Mouse (Mus musculus) spleen, postnatal 4 days (tissue): ENCODE measurements around the gene Yif1b.
A peak's percentile ranks its signal among the peaks of the same experiment; 100 is the strongest.

Experiments used
- DNase-seq, 2 experiments: peaks; one replicate each; pipeline ENCODE4 v3.0.0; 2022; ENCODE audit warnings: low spot score in 2 of 2

Gene Yif1b

GRCm38 (mm10) chr7:29244732-29245416 lies 6.7 kb downstream of the Yif1b start:
- peak; percentile 37 to 76 for DNase-seq

- DNase-seq, result no peak
Measured at GRCm38 (mm10) chr7:29246015-29246414, 7.9 kb downstream of the Yif1b start.

DNA sequence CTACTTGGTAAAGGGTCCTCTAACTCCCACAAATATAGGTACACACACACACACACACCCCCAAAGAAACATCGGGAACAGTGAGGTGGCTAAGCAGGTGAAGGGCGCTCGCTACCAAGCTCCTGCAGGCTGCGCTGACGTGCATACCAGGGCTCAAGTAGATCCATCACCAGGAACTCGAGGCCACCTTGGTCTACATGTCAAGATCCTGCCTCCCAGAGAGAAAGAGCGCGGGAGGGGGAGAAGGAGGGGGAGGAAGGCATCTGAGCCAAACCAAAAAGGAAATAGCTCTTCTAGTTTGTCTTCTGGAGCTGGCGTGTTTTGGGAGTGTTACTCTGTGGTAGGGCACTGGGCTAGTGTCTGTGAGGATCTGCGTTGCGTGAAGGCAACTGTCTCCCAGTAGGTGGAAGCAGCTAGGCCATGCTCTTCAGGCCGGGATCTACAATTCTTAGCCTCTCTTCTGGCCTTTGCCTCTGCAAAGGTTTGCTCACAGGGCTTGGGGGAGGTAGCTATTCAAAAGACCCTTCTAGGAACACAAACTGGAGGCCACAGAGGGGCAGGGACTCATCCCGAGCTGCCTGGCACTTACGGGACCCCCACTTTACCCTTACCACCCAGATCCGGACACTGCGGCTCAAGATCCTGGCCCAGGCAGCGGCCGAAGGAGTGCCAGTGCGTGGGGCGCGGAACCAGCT lies 8.6 kb downstream of the Yif1b start:
- peak in 1 of 2 experiments; percentile 55 for DNase-seq

GRCm38 (mm10) chr7:29247314-29247700 lies 9.2 kb downstream of the Yif1b start:
- DNase-seq, result peak; percentile 82 to 96

- DNase-seq, result no peak
Measured at GRCm38 (mm10) chr7:29247706-29248105, 9.6 kb downstream of the Yif1b start.

DNA sequence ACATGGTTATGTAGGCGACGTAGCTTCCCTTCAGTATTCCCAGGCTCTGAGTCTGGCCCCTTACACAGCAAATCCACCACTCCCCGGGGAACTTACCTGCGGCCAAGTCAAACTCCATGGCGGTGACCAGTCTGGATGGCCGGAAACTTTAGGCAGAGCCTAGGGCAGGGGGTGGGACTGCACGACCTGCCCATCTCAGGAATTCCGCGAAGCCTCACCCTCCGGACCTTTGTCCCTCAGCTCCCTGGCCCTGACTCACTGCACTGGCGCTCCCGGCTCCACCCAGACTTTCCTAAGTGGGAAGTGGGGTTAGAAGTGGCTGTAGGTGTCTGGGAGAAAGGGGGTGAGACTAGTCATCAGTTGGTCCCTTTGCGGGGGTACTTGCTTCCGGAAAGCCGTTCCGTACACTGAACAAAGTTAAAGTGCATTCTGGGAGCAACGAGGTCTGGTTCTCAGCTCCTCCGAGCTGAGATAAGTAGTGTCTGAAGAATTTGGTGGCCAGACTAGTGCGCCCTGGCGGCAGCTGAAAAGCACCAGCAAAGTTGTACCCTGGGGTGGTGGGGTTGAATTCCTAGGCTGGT lies 10.2 kb downstream of the Yif1b start, which contains the start of gene 2200002D01Rik:
Gene 2200002D01Rik (minus strand): TSS at position 206 of the 581 bp plus-strand sequence.
- peak; percentile 27 to 70 for DNase-seq

- no peak for DNase-seq
Measured at GRCm38 (mm10) chr7:29251166-29251565, 13.0 kb downstream of the Yif1b start.

- DNase-seq, result no peak
Measured at GRCm38 (mm10) chr7:29253842-29254241, 15.7 kb downstream of the Yif1b start.

DNA sequence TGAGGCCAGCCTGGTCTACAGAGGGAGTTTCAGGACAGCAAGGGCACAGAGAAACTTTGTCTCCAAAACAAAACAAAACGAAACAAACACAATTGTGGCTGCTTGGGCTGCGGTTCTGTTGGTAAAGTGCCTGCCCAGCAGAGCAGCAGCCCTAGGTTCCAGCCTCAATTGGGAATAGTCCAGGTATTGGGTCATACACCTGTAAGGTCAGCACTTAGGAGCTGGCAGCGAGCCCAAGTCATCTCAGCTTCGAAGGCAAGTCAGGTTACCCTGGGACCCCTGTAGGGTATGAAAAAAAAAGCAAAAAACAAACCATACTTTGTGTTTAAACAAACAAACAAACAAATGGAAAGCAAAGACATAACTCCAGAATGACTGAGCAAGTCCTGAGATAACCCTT lies 17.7 kb downstream of the Yif1b start:
- no peak for DNase-seq

- peak in 1 of 2 experiments; percentile 55 for DNase-seq
Measured at GRCm38 (mm10) chr7:29257368-29257767, 19.2 kb downstream of the Yif1b start.

- DNase-seq, result no peak
Measured at GRCm38 (mm10) chr7:29259781-29260730, 21.9 kb downstream of the Yif1b start.

- no peak for DNase-seq
Measured at GRCm38 (mm10) chr7:29262151-29262550, 24.0 kb downstream of the Yif1b start.

GRCm38 (mm10) chr7:29263831-29264230 lies 25.7 kb downstream of the Yif1b start:
- no peak for DNase-seq

DNA sequence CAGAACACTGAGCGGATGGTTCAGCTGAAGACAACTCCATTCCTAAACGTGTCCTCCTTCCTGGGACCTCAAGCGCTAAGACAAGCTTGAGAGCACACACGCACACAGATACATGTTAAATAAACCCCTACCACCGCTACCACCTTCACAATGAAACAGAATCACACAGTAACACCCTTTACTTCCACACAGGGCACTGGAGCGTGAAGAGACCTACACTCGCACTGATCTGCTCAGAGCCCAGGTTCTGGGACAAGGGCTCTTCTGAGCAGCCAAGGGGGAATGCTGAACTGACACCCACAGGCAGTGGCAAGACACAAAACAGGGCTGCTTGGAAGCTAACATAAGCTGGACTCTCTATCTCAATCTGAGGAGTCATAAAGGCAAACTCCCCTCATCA lies 27.5 kb downstream of the Yif1b start:
- DNase-seq, result no peak

GRCm38 (mm10) chr7:29266931-29267330 lies 28.8 kb downstream of the Yif1b start:
- DNase-seq, result no peak

DNA sequence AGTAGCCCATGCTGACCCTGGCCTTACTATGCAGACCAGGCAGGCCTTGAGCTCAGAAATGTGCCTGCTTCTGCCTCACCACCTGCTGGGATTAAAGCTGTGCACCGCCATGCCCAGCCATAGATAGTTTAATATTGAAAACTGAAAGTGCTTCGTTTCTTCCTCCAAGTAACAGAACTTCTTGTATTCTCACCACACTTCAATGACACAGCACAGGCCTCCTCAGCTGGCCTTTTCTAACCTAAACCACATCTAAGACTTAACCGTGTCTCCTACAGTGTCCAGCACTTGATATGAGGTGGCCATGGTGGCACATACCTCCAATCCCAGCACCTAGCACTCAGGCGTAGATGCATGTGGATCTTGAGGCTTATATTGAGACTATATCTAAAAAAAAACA lies 32.3 kb downstream of the Yif1b start:
- no peak for DNase-seq

DNA sequence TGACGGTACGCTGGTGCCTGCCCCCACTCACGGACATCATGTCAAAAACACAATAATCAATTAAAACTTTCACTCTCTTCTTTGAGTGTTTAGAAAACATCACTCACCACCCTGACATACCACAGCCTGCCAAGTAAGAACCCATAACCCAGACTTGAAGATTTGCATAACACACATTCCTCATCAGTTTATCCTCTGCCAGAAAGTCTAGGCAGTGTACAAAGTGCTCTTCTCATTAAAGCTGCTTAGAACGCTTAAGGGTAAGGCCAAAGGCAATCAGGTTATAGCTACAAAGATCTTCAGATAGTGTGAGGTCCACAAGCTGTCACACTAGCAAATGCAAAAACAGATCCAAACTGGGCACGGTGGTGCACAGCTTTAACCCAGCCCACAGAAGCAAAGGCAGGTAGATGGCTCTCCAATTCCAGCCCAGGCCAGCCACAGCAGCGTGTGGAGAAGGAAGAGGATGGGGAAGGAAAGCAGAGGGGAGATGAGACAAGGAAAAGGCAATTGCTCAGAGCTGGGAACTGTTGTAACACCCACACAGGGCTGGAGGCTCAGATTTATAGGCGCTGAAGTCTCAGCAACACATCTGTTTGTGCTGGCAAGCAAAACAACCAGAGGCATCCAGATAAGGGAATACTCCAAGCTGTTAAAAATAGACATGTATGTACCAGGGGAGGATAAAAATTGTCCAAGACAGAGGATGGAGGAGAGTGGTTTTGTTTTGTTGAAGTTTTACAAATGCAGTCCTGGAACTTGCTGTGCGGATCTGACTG lies 33.7 kb downstream of the Yif1b start:
- no peak for DNase-seq

DNA sequence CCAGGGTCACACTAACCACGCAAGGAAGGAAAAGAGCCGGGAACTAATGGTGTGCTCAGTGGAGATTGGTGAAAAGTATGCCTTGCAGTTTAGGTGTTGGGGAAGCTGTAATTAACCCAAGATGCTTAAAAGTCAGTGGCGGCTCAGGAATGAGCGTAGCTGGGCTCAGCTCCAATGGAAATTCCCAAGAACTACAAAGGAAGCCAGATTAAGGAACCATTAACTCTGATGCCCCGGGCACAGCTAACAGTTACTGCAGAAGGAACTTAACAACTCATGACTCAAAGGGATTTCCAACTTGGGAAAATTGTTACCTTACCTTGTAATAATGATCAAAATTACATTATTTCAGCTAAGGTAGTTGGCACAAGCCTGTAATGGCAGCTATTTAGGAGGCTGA lies 38.6 kb downstream of the Yif1b start:
- no peak for DNase-seq

DNA sequence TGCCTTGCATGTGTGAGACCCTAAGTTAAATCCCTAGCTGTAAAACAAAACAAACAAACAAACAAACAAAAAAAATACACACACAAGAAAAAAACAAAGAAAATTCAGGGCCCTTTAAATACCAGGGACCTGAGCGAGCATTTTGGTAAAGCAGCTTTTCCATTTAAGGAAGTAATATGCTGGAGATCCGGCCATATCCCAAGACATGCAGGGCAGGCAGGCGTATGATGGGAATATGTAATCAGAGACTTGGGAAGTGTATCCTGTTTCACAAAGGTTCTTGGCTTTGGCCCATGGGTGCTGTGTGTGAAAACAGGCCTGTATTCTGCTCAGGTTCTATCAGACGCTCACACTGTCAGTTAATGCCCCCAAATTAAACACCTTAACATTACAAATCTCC lies 39.4 kb downstream of the Yif1b start:
- DNase-seq, result no peak

- DNase-seq, result no peak
Measured at GRCm38 (mm10) chr7:29279261-29279660, 41.1 kb downstream of the Yif1b start.

DNA sequence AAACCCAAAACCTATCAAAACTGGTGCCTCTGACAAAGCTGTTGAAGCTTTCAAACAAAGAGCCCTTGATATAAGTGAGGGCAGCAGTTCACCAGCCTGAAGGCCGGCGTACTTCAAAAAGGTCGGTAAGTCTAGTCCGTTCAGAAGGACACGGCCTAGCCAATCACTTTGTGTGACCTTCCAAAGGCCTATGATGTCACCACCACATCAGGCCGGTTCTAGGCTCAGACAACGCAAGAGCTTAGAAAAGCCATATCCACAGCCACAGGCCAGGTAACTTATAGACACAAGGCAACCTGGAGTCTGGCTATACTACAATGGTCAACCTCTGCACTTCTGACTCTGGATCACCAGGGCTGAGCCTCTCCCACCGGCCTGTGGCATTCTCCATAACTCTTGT lies 41.8 kb downstream of the Yif1b start:
- no peak for DNase-seq
